Mouse (Mus musculus): Measurements from ENCODE around the gene Tmem237. TPM values are rescaled to one million over a fixed set of nuclear protein-coding genes. Genes with fewer than 3 reads are reported as not detected.

Tmem237 gene
- polyA plus RNA-seq, 1 experiment from 2014 or later: 41.0 TPM

GRCm38 (mm10) chr1:59158498-59158897 is 38.3 kb upstream of the Tmem237 start:
- Histone ChIP-seq H3K4me3 (no peak overlapping the region), H3K36me3 (replicated peaks) (no peaks in the 10 kb centered on the region; the same call in 1 of the 2 replicates), H3K4me1 (peaks cover 6% of the 10 kb centered on the region; the same call in 1 of the 2 replicates), H3K27ac (no peak overlapping the region), H3K27me3 (replicated peaks) (no peaks in the 10 kb centered on the region), H3K9me3 (no peaks in the 10 kb centered on the region), H3K9ac (no peak overlapping the region), H3K4me2 (no peak overlapping the region)
- ATAC-seq (replicated peaks): no peak
- 90% methylated on average over 7 of the region's 7 CpGs for WGBS

GRCm38 (mm10) chr1:59157846-59158245 is 37.6 kb upstream of the Tmem237 start:
- H3K27ac ChIP-seq: no peak overlapping the region
- H3K4me1 ChIP-seq: 0 out of 2 replicates have a peak, but pooled peaks cover under 1% of the 10 kb centered on the region
- H3K36me3 ChIP-seq (replicated peaks): no peaks in the 10 kb centered on the region
- H3K4me3 ChIP-seq: no peak overlapping the region
- WGBS: 91% methylated on average over 4 of the region's 4 CpGs
- H3K9me3 ChIP-seq: no peaks in the 10 kb centered on the region
- H3K4me2 ChIP-seq: no peak overlapping the region
- no peaks in the 10 kb centered on the region for H3K27me3 ChIP-seq (replicated peaks)
- no peak overlapping the region for H3K9ac ChIP-seq
- no peak for ATAC-seq (replicated peaks)

GRCm38 (mm10) chr1:59152346-59152745 is 32.1 kb upstream of the Tmem237 start:
- Histone ChIP-seq H3K27ac (no peak overlapping the region), H3K9ac (no peak overlapping the region), H3K9me3 (no peaks in the 10 kb centered on the region), H3K27me3 (replicated peaks) (no peaks in the 10 kb centered on the region), H3K4me1 (no peaks in the 10 kb centered on the region), H3K4me2 (no peak overlapping the region), H3K36me3 (replicated peaks) (no peaks in the 10 kb centered on the region), H3K4me3 (no peak overlapping the region)
- no peak for ATAC-seq (replicated peaks)
- 74% methylated on average over 4 of the region's 4 CpGs for WGBS

- Histone ChIP-seq H3K9me3 (no peaks in the 10 kb centered on the region), H3K4me2 (no peak overlapping the region), H3K4me1 (no peaks in the 10 kb centered on the region), H3K4me3 (no peak overlapping the region), H3K9ac (no peak overlapping the region), H3K27ac (no peak overlapping the region), H3K27me3 (replicated peaks) (no peaks in the 10 kb centered on the region), H3K36me3 (replicated peaks) (no peaks in the 10 kb centered on the region)
- WGBS: 85% methylated on average over 5 of the region's 5 CpGs
- ATAC-seq (replicated peaks): no peak
Observed at GRCm38 (mm10) chr1:59150542-59150941, 30.3 kb upstream of the Tmem237 start.

- H3K27ac ChIP-seq: no peak overlapping the region
- H3K9me3 ChIP-seq: no peaks in the 10 kb centered on the region
- WGBS: 77% methylated on average over 10 of the region's 10 CpGs
Observed at GRCm38 (mm10) chr1:59144543-59144942, 24.3 kb upstream of the Tmem237 start.

GRCm38 (mm10) chr1:59142809-59143208 is 22.6 kb upstream of the Tmem237 start:
- Histone ChIP-seq H3K27ac (no peak overlapping the region), H3K36me3 (replicated peaks) (no peaks in the 10 kb centered on the region), H3K9ac (no peak overlapping the region), H3K4me2 (no peak overlapping the region), H3K4me1 (no peaks in the 10 kb centered on the region), H3K9me3 (no peaks in the 10 kb centered on the region), H3K4me3 (no peak overlapping the region), H3K27me3 (replicated peaks) (no peaks in the 10 kb centered on the region)
- no peak for ATAC-seq (replicated peaks)

More at GRCm38 (mm10) chr1:59144543-59144942, 24.3 kb upstream of the Tmem237 start:
- Histone ChIP-seq H3K36me3 (replicated peaks) (no peaks in the 10 kb centered on the region), H3K4me3 (no peak overlapping the region), H3K9ac (no peak overlapping the region), H3K4me2 (no peak overlapping the region), H3K27me3 (replicated peaks) (no peaks in the 10 kb centered on the region), H3K4me1 (no peaks in the 10 kb centered on the region)
- no peak for ATAC-seq (replicated peaks)

- H3K9ac ChIP-seq: no peak overlapping the region
- no peak overlapping the region for H3K4me3 ChIP-seq
- 80% methylated on average over 5 of the region's 5 CpGs for WGBS
- H3K4me1 ChIP-seq: no peaks in the 10 kb centered on the region
- H3K9me3 ChIP-seq: no peaks in the 10 kb centered on the region
- H3K36me3 ChIP-seq (replicated peaks): no peaks in the 10 kb centered on the region
- no peak overlapping the region for H3K4me2 ChIP-seq
- no peak for ATAC-seq (replicated peaks)
- H3K27me3 ChIP-seq (replicated peaks): no peaks in the 10 kb centered on the region
- no peak overlapping the region for H3K27ac ChIP-seq
Observed at GRCm38 (mm10) chr1:59134419-59134818, 14.2 kb upstream of the Tmem237 start.

- Histone ChIP-seq H3K27ac (no peak overlapping the region), H3K36me3 (replicated peaks) (no peaks in the 10 kb centered on the region), H3K4me1 (no peaks in the 10 kb centered on the region), H3K4me2 (no peak overlapping the region), H3K27me3 (replicated peaks) (no peaks in the 10 kb centered on the region), H3K9ac (no peak overlapping the region), H3K9me3 (no peaks in the 10 kb centered on the region), H3K4me3 (no peak overlapping the region)
- 80% methylated on average over 7 of the region's 7 CpGs for WGBS
- no peak for ATAC-seq (replicated peaks)
Observed at GRCm38 (mm10) chr1:59128879-59129278, 8.7 kb upstream of the Tmem237 start.

- H3K4me1 ChIP-seq: peaks cover 4% of the 10 kb centered on the region; the same call in 1 of the 2 replicates
- no peak overlapping the region for H3K4me2 ChIP-seq
- no peak overlapping the region for H3K27ac ChIP-seq
- no peak overlapping the region for H3K9ac ChIP-seq
- WGBS: 83% methylated on average over 5 of the region's 5 CpGs
- H3K4me3 ChIP-seq: no peak overlapping the region
- no peak for ATAC-seq (replicated peaks)
- no peaks in the 10 kb centered on the region for H3K27me3 ChIP-seq (replicated peaks)
- no peaks in the 10 kb centered on the region for H3K9me3 ChIP-seq
- no peaks in the 10 kb centered on the region for H3K36me3 ChIP-seq (replicated peaks)
Observed at GRCm38 (mm10) chr1:59125558-59125957, 5.3 kb upstream of the Tmem237 start.

- 89% methylated on average over 8 of the region's 8 CpGs for WGBS
Observed at GRCm38 (mm10) chr1:59110524-59110923, 9.7 kb downstream of the Tmem237 start.

GRCm38 (mm10) chr1:59102071-59102470 is 18.1 kb downstream of the Tmem237 start:
- no peak overlapping the region for H3K4me2 ChIP-seq
- no peak overlapping the region for H3K9ac ChIP-seq
- peaks cover 33% of the 10 kb centered on the region for H3K36me3 ChIP-seq (replicated peaks)
- ATAC-seq (replicated peaks): no peak
- no peak overlapping the region for H3K4me3 ChIP-seq
- 96% methylated on average over 6 of the region's 6 CpGs for WGBS
- H3K27me3 ChIP-seq (replicated peaks): no peaks in the 10 kb centered on the region
- no peak overlapping the region for H3K27ac ChIP-seq
- H3K9me3 ChIP-seq: no peaks in the 10 kb centered on the region
- no peaks in the 10 kb centered on the region for H3K4me1 ChIP-seq

More at GRCm38 (mm10) chr1:59110524-59110923, 9.7 kb downstream of the Tmem237 start:
- Histone ChIP-seq H3K4me1 (no peaks in the 10 kb centered on the region), H3K4me3 (no peak overlapping the region), H3K36me3 (replicated peaks) (peaks cover 36% of the 10 kb centered on the region), H3K4me2 (no peak overlapping the region), H3K27ac (no peak overlapping the region), H3K9me3 (no peaks in the 10 kb centered on the region), H3K27me3 (replicated peaks) (no peaks in the 10 kb centered on the region), H3K9ac (no peak overlapping the region)
- no peak for ATAC-seq (replicated peaks)

GRCm38 (mm10) chr1:59101020-59101419 is 19.2 kb downstream of the Tmem237 start:
- no peak overlapping the region for H3K4me3 ChIP-seq
- H3K4me2 ChIP-seq: no peak overlapping the region
- H3K4me1 ChIP-seq: no peaks in the 10 kb centered on the region
- peaks cover 25% of the 10 kb centered on the region for H3K36me3 ChIP-seq (replicated peaks)
- ATAC-seq (replicated peaks): no peak
- no peaks in the 10 kb centered on the region for H3K27me3 ChIP-seq (replicated peaks)
- no peaks in the 10 kb centered on the region for H3K9me3 ChIP-seq
- H3K27ac ChIP-seq: no peak overlapping the region
- 92% methylated on average over 5 of the region's 5 CpGs for WGBS
- H3K9ac ChIP-seq: no peak overlapping the region

GRCm38 (mm10) chr1:59094705-59095104 is 25.5 kb downstream of the Tmem237 start, which contains the start of gene C2cd6:
C2cd6 (minus strand) TSS chr1:59094900.
- H3K9me3 ChIP-seq: no peaks in the 10 kb centered on the region
- H3K36me3 ChIP-seq (replicated peaks): 0 out of 2 replicates have a peak, but pooled peaks cover 5% of the 10 kb centered on the region
- no peak within 1 kb of the TSS for H3K4me2 ChIP-seq
- no peak for ATAC-seq (replicated peaks)
- 95% methylated on average over 19 of the region's 19 CpGs for WGBS
- H3K4me3 ChIP-seq: no peak within 1 kb of the TSS
- no peaks in the 10 kb centered on the region for H3K4me1 ChIP-seq
- H3K9ac ChIP-seq: no peak within 1 kb of the TSS
- no peak within 1 kb of the TSS for H3K27ac ChIP-seq
- no peaks in the 10 kb centered on the region for H3K27me3 ChIP-seq (replicated peaks)
